Mouse (Mus musculus) testis, adult 2 months (tissue): ENCODE results near the gene Gm10840.

Experiments
- CTCF ChIP-seq: fragments of 200-500 bp; IDR thresholded peaks from 2 replicates; pipeline ENCODE4 v1.5.1; 2012; ENCODE audit warnings: low read depth, mild to moderate bottlenecking, inconsistent platforms, low read length, moderate library complexity; ENCODE audit not compliant: control insufficient read depth, insufficient read depth, insufficient replicate concordance
- POLR2A ChIP-seq: fragments of 200-500 bp; IDR thresholded peaks from 2 replicates; pipeline ENCODE4 v1.6.1; 2012; ENCODE audit warnings: low read depth, mild to moderate bottlenecking, inconsistent platforms, low read length, moderate library complexity; ENCODE audit not compliant: control insufficient read depth

DNA sequence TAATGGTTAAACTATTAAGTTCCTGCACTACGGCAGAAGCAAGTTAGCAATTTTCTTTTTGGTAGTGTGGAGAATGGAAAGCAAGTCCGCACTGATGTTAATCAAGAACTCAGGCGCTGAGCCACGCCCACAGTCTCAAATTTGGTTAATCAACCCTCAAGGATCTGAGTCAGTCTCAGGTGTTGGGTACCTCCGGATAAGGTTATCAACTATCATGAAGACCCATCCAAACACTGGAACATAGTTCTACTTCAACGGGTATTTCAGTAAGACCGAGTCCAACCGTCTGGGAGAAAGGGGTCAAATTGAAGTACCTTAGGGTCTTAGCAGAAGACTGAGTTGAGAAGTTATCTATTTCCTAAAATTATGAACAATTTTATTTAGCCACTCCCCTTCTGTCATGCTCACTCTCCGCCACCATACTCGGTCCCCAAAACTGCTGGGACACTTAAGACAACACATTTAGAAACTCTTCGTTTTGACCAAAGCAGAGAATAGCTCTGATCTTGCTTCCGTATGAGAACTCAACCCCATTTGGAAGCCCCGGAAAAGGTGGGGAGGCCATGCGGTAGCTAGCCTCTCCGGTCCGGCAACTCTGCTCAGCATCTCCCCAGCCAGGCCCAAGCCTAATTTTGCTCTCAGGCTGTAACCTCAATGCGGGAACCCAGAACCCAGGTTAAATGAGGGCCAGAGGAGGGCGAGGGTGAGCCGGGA, 32.2 kb downstream of the Gm10840 start:
- TF ChIP-seq CTCF (no peak), POLR2A (no peak)
